In genomic region chr6:91785018-91785417, GRCm38 (mm10) we compare ENCODE assay signal across 18 mouse cellular contexts. TPM values are rescaled to one million over a fixed set of nuclear protein-coding genes. Genes with fewer than 3 reads are reported as not detected.
DNase-seq lines count a peak whose midpoint lies in the region; ATAC-seq and TF ChIP-seq lines count a peak whose summit lies in the region.
"Had no signal": no experiment of that assay in that cellular context is flagged by ENCODE, and none has a peak within 500 bp of the region (broad histone marks: within the 10 kb centered on the region; RNA-seq: fewer than 3 reads in every experiment).

No protein-coding gene starts in this region.

- H3K27me3 ChIP-seq in heart, postnatal 0 days (ENCODE audit: control insufficient read depth, insufficient read depth, low read length) = no peaks in the 10 kb centered on the region
- H3K27me3 ChIP-seq in myocyte (ENCODE audit: control insufficient read depth, insufficient read depth, insufficient read length) = peaks cover 57% of the 10 kb centered on the region

- 34% methylated on average over 3 of the region's 3 CpGs for WGBS in heart, postnatal 0 days

- peak; percentile 36 to 57 for DNase-seq in cerebellum, postnatal 14 days
- no peak for DNase-seq in cerebellum, adult 11 months
- DNase-seq in heart, adult 8-10 months (ENCODE audit: low spot score) = peak; percentile 69
- DNase-seq in heart, postnatal 0 days (ENCODE audit: low spot score) = peak; percentile 75
- DNase-seq in thymus, postnatal 14 days = no peak
- DNase-seq in T-cell, adult 2 months (ENCODE audit: low spot score) = no peak
- DNase-seq: adrenal gland, postnatal 14 days; cerebellum, adult 9-10 months; kidney, adult 9 months; kidney, postnatal 4 days; left cerebral cortex, postnatal 4 days; liver, postnatal 0 days; thymus, postnatal 25 days had no signal

- TF ChIP-seq CTCF in heart, postnatal 0 days (IDR thresholded peaks at IDR 0.05; ENCODE audit: low read depth) = no peak

- H3K4me3 ChIP-seq in heart, postnatal 0 days (ENCODE audit: low read depth, low read length) = no peak overlapping the region
- H3K4me3 ChIP-seq in myocyte = no peak overlapping the region

- H3K4me1 ChIP-seq in heart, postnatal 0 days (ENCODE audit: control insufficient read depth, insufficient read depth) = peaks cover 31% of the 10 kb centered on the region

- peaks cover 50% of the 10 kb centered on the region for H3K36me3 ChIP-seq in heart, postnatal 0 days (replicated peaks; ENCODE audit: control insufficient read depth, insufficient read depth, low read length)
- no peaks in the 10 kb centered on the region for H3K36me3 ChIP-seq in myocyte (ENCODE audit: control insufficient read depth, insufficient read depth)

- H3ac ChIP-seq in myocyte (ENCODE audit: control insufficient read depth, insufficient read length) = no peak overlapping the region

- H3K9me3 ChIP-seq in heart, postnatal 0 days (replicated peaks; ENCODE audit: control insufficient read depth, low read length) = no peaks in the 10 kb centered on the region

- H3K4me2 ChIP-seq in heart, postnatal 0 days (ENCODE audit: low read depth, low read length) = no peak overlapping the region
- peak overlapping the region; percentile 19 for H3K4me2 ChIP-seq in myocyte (ENCODE audit: low read depth)
- H3K4me2 ChIP-seq: midbrain, embryonic 11.5 days had no signal

- peak; percentile 87; the same call in 1 of the 2 replicates for TF ChIP-seq EP300 in heart, postnatal 0 days (IDR thresholded peaks at IDR 0.05; ENCODE audit: low read depth)

- ATAC-seq in heart, postnatal 0 days (ENCODE audit: insufficient read depth, low read depth) = peak; percentile 90
- no peak for ATAC-seq in CD4-positive, CD25-positive, alpha-beta regulatory T cell, adult 4 months
- ATAC-seq: hindbrain, embryonic 16.5 days; liver, postnatal 0 days had no signal

- H3K79me2 ChIP-seq in myocyte (ENCODE audit: control insufficient read depth, insufficient read depth) = no peaks in the 10 kb centered on the region

- TF ChIP-seq POLR2A in myocyte (IDR thresholded peaks at IDR 0.05; ENCODE audit: insufficient read length, low read depth) = no peak

- peak overlapping the region; percentile 98 for H3K27ac ChIP-seq in heart, postnatal 0 days (ENCODE audit: low read depth)

- H3K9ac ChIP-seq in heart, postnatal 0 days (replicated peaks; ENCODE audit: low read depth, low read length) = 0 out of 2 replicates have a peak overlapping the region, but pooled peaks have one; percentile 10
- H3K9ac ChIP-seq: liver, postnatal 0 days had no signal

TF ChIP-seq in myocyte, 11 proteins besides CTCF, POLR2A, EP300 and RAD21:
- TF ChIP-seq MAX (IDR thresholded peaks at IDR 0.05; ENCODE audit: low read depth) (no peak), TCF12 (IDR thresholded peaks at IDR 0.05; ENCODE audit: insufficient read depth, poor library complexity, severe bottlenecking) (peak; percentile 74), MYOG (IDR thresholded peaks at IDR 0.05; ENCODE audit: control insufficient read depth in 1 of 3, insufficient read depth in 1 of 3, insufficient read length in 2 of 3, low read depth in 2 of 3) (peak; percentile 42 to 91 (median 91)), REST (IDR thresholded peaks at IDR 0.05; ENCODE audit: insufficient read depth, insufficient read length) (no peak), MYOD1 (IDR thresholded peaks at IDR 0.05; ENCODE audit: control insufficient read depth in 1 of 3, insufficient read length in 2 of 3, low read depth in 2 of 3) (peak; percentile 56 to 84 (median 76)), CEBPB (IDR thresholded peaks at IDR 0.05; ENCODE audit: insufficient read depth, poor library complexity, severe bottlenecking) (no peak), E2F4 (IDR thresholded peaks at IDR 0.05; ENCODE audit: insufficient read depth) (no peak), SRF (IDR thresholded peaks at IDR 0.05; ENCODE audit: control insufficient read depth, insufficient read length, low read depth) (no peak), POLR2AphosphoS2 (IDR thresholded peaks at IDR 0.05; ENCODE audit: insufficient read length, low read depth) (no peak), USF1 (IDR thresholded peaks at IDR 0.05; ENCODE audit: low read depth) (no peak), TCF3 (IDR thresholded peaks at IDR 0.05; ENCODE audit: insufficient read length, low read depth) (no peak)
TF ChIP-seq in myocyte: peak in this region for 3.

RNA-seq across cellular contexts. Expression of gene Grip2, which starts 42.0 kb away (rescaled TPM):
- 10 to 100 TPM in 1 of 4 experiments, 1 to 10 TPM in 3; 5.2 to 10.4 (median 7.1) TPM for total RNA-seq in heart, adult 8-10 months (2022)
- 6.4 and 14.7 TPM in 2 replicates for total RNA-seq in heart, postnatal 0 days (2014; rRNA removed; ENCODE audit: low replicate concordance)
- 7.4 and 7.6 TPM in 2 replicates for polyA plus RNA-seq in heart, postnatal 0 days (2015; fragmentation: Nextera tagmentation; extraction: Ambion mirVana)
- polyA plus RNA-seq in myocyte (2012; fragmentation: generic; extraction: Trizol) = 1.9 TPM
- under 1 TPM; 0.29 to 0.30 TPM for polyA plus RNA-seq in CD4-positive, CD25-positive, alpha-beta regulatory T cell, adult 4 months (2017; shearing (Covaris generic))
- total RNA-seq: CH12.LX had no signal
- polyA plus RNA-seq: liver, postnatal 0 days had no signal

Comparison
In these comparisons a context has a peak if more than half of its experiments do, and no peak if none do; other contexts are left out.
1. DNase-seq: peak in cerebellum, postnatal 14 days (2 of 2), heart, adult 8-10 months (single experiment) and heart, postnatal 0 days (single experiment); none in cerebellum, adult 11 months (single experiment), thymus, postnatal 14 days (single experiment) and T-cell, adult 2 months (single experiment).